Mouse (Mus musculus) spleen, postnatal 10 days (tissue): ENCODE data around the gene Rbms2.
"Not testable (repeated sequence)": the region's sequence is repeated elsewhere in the genome, so short reads cannot be mapped to it uniquely, and the experiment has no call there.

Source experiments
- DNase-seq, 2 experiments: peaks; one replicate each; pipeline ENCODE4 v3.0.0; 2021 to 2022; ENCODE audit warnings: low spot score in 2 of 2

Gene Rbms2

GRCm38 (mm10) chr10:128193113-128193512 lies 13.0 kb upstream of the Rbms2 start:
- DNase-seq = no peak

- not testable (repeated sequence) for DNase-seq
Observed at GRCm38 (mm10) chr10:128192030-128192766, 12.1 kb upstream of the Rbms2 start.

- no peak for DNase-seq
Observed at GRCm38 (mm10) chr10:128191472-128191871, 11.4 kb upstream of the Rbms2 start.

GRCm38 (mm10) chr10:128188242-128188877 lies 8.3 kb upstream of the Rbms2 start:
- peak; percentile 72 to 87 for DNase-seq

- DNase-seq = peak; percentile 48 to 66
Observed at GRCm38 (mm10) chr10:128187181-128187605, 7.1 kb upstream of the Rbms2 start.

- peak; percentile 85 to 90 for DNase-seq
Observed at GRCm38 (mm10) chr10:128185959-128186358, 5.9 kb upstream of the Rbms2 start.

- DNase-seq = no peak
Observed at GRCm38 (mm10) chr10:128185277-128185940, 5.3 kb upstream of the Rbms2 start.

GRCm38 (mm10) chr10:128184296-128184695 lies 4.2 kb upstream of the Rbms2 start:
- no peak for DNase-seq

GRCm38 (mm10) chr10:128177316-128177715 lies 2.8 kb downstream of the Rbms2 start:
- no peak for DNase-seq

GRCm38 (mm10) chr10:128175996-128176755 lies 3.9 kb downstream of the Rbms2 start:
- DNase-seq = peak; percentile 34 to 63

GRCm38 (mm10) chr10:128175302-128175701 lies 4.8 kb downstream of the Rbms2 start:
- DNase-seq = no peak

GRCm38 (mm10) chr10:128171348-128171747 lies 8.7 kb downstream of the Rbms2 start:
- not testable (repeated sequence) for DNase-seq

- no peak for DNase-seq
Observed at GRCm38 (mm10) chr10:128167091-128167490, 13.0 kb downstream of the Rbms2 start.

GRCm38 (mm10) chr10:128165726-128166125 lies 14.4 kb downstream of the Rbms2 start:
- DNase-seq = not testable (repeated sequence)

GRCm38 (mm10) chr10:128153978-128154377 lies 26.1 kb downstream of the Rbms2 start:
- no peak for DNase-seq

GRCm38 (mm10) chr10:128150941-128151340 lies 29.2 kb downstream of the Rbms2 start:
- no peak for DNase-seq

- DNase-seq = peak; percentile 67 to 72
Observed at GRCm38 (mm10) chr10:128149592-128149991, 30.5 kb downstream of the Rbms2 start.

- DNase-seq = no peak
Observed at GRCm38 (mm10) chr10:128148789-128149365, 31.2 kb downstream of the Rbms2 start.

GRCm38 (mm10) chr10:128144961-128145360 lies 35.1 kb downstream of the Rbms2 start:
- no peak for DNase-seq

GRCm38 (mm10) chr10:128143659-128144058 lies 36.4 kb downstream of the Rbms2 start:
- DNase-seq = no peak

- DNase-seq = no peak
Observed at GRCm38 (mm10) chr10:128142165-128142564, 37.9 kb downstream of the Rbms2 start.
